Mouse (Mus musculus) skeletal muscle tissue, adult 2 months (tissue): ENCODE data around the gene E4f1.

Source experiments
- DNase-seq: peaks from one replicate; pipeline ENCODE4 v3.0.0-alpha.2; 2012; ENCODE audit warnings: low read depth, low spot score

The E4f1 gene

DNA sequence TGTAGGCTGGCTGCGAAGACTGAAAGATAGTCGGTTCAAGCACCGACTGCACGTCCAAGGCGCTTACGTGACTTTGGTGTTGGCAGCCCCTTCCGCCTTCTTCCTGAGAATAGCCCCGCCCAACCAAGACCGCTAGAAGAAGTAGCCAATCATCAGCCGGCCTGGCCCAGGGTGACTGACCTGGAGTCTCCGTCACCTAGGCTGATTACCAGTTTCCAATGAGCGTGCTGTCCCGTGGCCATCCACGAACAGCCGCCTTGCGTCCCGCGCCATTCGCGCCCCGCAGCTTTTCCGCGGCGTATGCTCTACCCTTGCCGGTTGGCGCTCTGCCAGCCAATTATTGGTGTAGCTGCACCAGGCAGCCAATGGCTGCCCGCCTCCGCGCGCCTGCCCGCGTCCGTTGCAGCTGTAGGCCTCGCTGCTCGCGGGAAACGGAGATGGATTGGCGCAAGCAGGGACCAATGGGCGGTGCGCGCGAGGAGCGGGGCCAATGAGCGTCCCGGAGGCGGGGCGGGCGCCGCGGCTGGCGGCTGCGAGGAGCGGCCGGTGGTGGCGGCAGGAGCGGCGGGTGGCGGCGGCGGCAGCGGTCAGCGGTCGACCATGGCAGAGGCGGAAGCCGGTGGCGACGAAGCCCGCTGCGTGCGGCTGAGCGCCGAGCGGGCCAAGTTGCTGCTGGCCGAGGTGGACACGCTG is at the start of gene E4f1, which contains the start of gene Pgp:
E4f1 (minus strand) TSS at position 404 of the 693 bp plus-strand sequence.
Pgp (plus strand) TSS at position 483 of the 693 bp plus-strand sequence.
- DNase-seq, result peak; percentile 99

GRCm38 (mm10) chr17:24514270-24515257 is 44.5 kb upstream of the E4f1 start:
- no peak for DNase-seq

GRCm38 (mm10) chr17:24513609-24514008 is 43.5 kb upstream of the E4f1 start:
- no peak for DNase-seq

DNA sequence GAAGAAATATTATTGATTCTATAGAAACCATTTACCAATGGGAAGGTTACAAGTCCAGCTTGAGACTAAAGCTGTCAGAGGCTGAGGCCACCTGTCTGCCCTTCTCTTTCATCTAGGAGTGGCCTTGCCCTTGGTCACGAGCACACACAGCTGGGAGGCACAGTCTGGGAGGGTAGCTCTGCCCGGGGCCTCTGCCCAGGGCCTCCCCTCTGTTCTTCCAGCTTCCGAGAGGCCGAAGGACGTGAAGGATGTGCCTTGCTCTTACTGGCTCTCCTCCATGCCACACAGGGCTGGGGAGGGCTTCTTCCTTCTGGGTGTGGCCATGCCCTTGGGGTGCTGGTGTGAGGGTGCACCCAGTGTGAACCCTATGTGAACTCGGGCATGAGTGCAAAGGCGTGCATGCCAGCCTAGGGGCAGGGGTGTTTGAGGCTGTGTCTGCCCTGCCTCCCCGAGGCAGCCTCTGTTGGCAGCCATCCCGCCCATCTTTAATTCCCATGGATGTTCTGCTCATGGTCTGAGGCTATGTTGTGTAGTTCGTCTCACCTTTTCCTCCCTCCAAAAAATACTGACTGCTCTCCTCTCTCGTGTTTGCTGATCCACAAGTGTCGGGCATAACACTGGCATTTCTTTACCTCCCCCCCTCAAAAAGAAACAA is 37.8 kb upstream of the E4f1 start:
- DNase-seq, result no peak

- DNase-seq, result no peak
Observed at GRCm38 (mm10) chr17:24507129-24507664, 37.1 kb upstream of the E4f1 start.

- no peak for DNase-seq
Observed at GRCm38 (mm10) chr17:24506332-24507070, 36.4 kb upstream of the E4f1 start.

- DNase-seq, result no peak
Observed at GRCm38 (mm10) chr17:24505286-24505955, 35.3 kb upstream of the E4f1 start.

DNA sequence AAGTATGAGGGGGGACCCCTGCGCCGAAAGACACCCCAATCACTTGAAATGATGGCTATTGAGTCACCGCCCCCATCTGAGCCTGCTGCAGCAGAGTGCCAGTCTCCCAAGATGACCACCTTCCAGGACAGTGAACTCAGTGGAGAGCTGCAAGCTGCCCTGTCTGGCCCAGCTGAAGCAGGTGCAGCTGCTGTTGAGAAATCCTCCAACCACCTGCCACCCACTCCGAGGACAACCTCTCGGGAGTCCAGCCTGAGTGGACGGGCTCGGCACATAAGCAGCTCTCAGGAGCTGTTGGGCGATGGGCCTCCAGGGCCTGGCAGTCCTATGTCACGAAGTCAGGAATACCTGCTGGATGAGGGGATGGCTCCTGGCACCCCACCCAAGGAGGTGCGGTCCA is 34.0 kb upstream of the E4f1 start:
- DNase-seq, result no peak

GRCm38 (mm10) chr17:24502208-24502607 is 32.1 kb upstream of the E4f1 start:
- DNase-seq, result no peak

- DNase-seq, result no peak
Observed at GRCm38 (mm10) chr17:24496026-24496425, 25.9 kb upstream of the E4f1 start.

- no peak for DNase-seq
Observed at GRCm38 (mm10) chr17:24495443-24495842, 25.3 kb upstream of the E4f1 start.

GRCm38 (mm10) chr17:24494627-24495335 is 24.7 kb upstream of the E4f1 start:
- DNase-seq, result no peak

- DNase-seq, result no peak
Observed at GRCm38 (mm10) chr17:24490399-24490798, 20.3 kb upstream of the E4f1 start.

- DNase-seq, result no peak
Observed at GRCm38 (mm10) chr17:24489265-24490030, 19.3 kb upstream of the E4f1 start.

DNA sequence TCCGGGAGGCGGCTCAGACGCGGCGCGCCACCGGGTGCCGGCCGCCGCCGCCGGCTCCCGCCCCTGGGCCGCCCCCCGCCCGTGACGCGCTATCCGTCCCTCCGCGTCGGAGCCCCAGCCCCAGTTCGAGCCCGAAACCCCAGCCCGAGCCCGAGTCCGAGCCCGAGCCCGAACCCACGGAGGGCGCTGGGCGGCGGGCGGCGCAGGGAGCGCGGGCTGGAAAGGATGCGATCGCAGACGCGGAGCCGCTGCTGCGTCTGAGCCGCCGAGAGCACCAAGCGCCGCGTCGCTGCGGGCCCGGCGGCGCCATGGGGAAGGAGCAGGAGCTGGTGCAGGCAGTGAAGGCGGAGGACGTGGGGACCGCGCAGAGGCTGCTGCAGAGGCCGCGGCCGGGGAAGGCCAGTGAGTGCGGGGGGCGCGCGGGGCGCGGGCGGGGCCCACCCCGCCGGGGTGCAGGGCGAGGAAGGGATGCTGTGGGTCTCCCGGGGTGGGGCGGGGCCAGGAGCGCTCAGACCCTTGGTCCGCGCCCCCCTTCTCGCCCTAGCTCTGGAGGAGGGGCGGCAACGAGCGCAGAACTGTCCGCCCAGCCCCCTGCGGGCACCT is 18.6 kb upstream of the E4f1 start:
- DNase-seq, result no peak

- DNase-seq, result no peak
Observed at GRCm38 (mm10) chr17:24488186-24488661, 18.1 kb upstream of the E4f1 start, which contains the start of gene Caskin1. Gene Caskin1, plus strand, starts transcription at chr17:24488601.

DNA sequence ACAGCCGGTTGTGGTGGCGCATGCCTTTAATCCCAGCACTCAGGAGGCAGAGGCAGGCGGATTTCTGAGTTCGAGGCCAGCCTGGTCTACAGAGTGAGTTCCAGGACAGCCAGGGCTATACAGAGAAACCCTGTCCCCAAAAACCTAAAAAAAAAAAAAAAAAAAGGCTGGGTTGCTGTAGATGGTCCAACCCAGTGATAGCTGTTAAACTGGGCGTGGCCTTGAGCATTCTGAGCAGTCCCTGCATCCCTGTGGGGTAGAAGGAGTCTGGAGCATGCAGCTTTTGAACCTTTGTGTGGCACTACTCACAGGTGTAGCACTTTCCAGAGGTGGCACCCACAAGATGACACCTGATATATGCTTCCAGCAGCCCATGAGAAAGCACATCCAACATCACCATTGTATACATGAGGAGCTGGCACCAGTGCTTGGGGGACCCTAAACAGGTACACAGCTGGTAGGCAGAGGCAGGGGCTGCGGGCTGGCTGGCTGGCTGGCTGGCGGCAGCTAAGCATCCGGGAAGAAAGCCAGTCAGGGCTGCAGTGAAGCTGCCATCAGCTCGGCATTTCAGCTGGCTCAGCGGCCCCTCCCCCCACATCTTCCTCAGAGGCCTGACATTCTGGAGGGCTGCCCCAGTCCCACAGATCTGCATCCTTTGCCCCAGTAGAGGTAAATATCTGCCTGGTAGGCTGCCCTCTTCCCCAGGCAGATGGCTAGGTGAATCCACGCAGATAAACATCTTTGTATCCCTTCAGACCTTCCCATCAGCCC is 15.2 kb upstream of the E4f1 start:
- no peak for DNase-seq

GRCm38 (mm10) chr17:24483495-24483894 is 13.4 kb upstream of the E4f1 start:
- no peak for DNase-seq
